Mouse (Mus musculus): ENCODE results near the gene Arhgap30. TPM values are rescaled to one million over a fixed set of nuclear protein-coding genes. Genes with fewer than 3 reads are reported as not detected.
A peak's percentile ranks its signal among the peaks of the same experiment; 100 is the strongest.

Arhgap30 gene
- polyA plus RNA-seq, 1 experiment: 4.8 TPM

DNA sequence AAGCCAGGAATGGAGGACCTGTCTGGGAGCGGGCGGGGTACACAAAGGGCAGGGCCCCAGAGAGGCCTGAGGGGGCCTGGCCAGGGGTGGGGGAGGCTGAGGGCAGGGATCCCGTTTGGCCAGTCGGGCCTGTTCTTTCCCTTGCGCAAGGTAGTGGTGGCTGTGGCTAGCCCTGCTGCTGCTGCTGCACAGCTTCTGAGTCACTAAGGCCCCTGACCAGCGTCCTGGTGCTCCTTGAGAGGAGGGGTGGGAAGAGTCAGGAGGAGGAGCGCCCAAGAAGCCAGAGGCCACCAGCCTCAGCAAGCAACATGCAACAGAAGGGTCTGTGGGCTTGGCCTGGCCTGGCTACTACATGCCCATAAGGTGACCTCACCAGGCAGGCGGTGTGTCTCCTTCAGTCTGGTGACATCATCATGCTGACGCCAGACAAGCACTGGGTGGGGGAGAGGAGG, 13.1 kb upstream of the Arhgap30 start:
- no peak overlapping the region for H3K4me3 ChIP-seq (ENCODE audit: insufficient read depth, low read depth, low read length)
- H3K27ac ChIP-seq (ENCODE audit: insufficient read depth, low read depth, low read length): no peak overlapping the region
- no peaks in the 10 kb centered on the region for H3K27me3 ChIP-seq (replicated peaks; ENCODE audit: control insufficient read depth, insufficient read depth, low read length)
- no peaks in the 10 kb centered on the region for H3K36me3 ChIP-seq (ENCODE audit: control insufficient read depth, insufficient read depth, low read length)
- DNase-seq: no peak
- WGBS: 50% methylated on average over 9 of the region's 9 CpGs
- TF ChIP-seq POLR2A (IDR thresholded peaks at IDR 0.05; ENCODE audit: low read depth, low read length) (no peak), CTCF (conservative IDR thresholded peaks at IDR 0.05; ENCODE audit: insufficient read depth, insufficient read length, low read depth, low read length) (no peak)
- no peaks in the 10 kb centered on the region for H3K4me1 ChIP-seq (ENCODE audit: control insufficient read depth, insufficient read depth, low read length)

DNA sequence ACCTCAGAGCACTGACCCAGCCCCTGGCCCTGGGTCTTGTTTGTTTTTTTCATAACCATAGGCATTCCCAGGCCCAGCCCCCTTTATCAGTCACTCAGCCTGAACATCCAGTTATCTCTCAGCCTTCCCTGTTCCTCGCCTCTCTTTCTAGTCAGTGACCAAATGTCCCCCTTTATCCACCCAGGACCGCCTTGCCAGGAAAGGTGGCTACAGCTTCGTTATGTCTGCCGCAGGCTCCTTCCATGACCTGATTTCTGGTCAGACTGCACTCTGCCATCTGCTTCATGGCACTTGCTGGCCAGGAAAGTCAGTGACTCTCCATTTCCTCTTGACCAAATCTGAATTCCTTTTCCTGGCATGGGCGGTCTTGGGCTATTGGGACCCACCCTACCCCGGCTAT, 10.5 kb upstream of the Arhgap30 start:
- TF ChIP-seq POLR2A (IDR thresholded peaks at IDR 0.05; ENCODE audit: low read depth, low read length) (no peak), CTCF (conservative IDR thresholded peaks at IDR 0.05; ENCODE audit: insufficient read depth, insufficient read length, low read depth, low read length) (no peak)
- Histone ChIP-seq H3K4me3 (ENCODE audit: insufficient read depth, low read depth, low read length) (no peak overlapping the region), H3K27ac (ENCODE audit: insufficient read depth, low read depth, low read length) (no peak overlapping the region), H3K27me3 (replicated peaks; ENCODE audit: control insufficient read depth, insufficient read depth, low read length) (no peaks in the 10 kb centered on the region), H3K4me1 (ENCODE audit: control insufficient read depth, insufficient read depth, low read length) (no peaks in the 10 kb centered on the region), H3K36me3 (ENCODE audit: control insufficient read depth, insufficient read depth, low read length) (no peaks in the 10 kb centered on the region)
- 89% methylated on average over 6 of the region's 6 CpGs for WGBS
- no peak for DNase-seq

DNA sequence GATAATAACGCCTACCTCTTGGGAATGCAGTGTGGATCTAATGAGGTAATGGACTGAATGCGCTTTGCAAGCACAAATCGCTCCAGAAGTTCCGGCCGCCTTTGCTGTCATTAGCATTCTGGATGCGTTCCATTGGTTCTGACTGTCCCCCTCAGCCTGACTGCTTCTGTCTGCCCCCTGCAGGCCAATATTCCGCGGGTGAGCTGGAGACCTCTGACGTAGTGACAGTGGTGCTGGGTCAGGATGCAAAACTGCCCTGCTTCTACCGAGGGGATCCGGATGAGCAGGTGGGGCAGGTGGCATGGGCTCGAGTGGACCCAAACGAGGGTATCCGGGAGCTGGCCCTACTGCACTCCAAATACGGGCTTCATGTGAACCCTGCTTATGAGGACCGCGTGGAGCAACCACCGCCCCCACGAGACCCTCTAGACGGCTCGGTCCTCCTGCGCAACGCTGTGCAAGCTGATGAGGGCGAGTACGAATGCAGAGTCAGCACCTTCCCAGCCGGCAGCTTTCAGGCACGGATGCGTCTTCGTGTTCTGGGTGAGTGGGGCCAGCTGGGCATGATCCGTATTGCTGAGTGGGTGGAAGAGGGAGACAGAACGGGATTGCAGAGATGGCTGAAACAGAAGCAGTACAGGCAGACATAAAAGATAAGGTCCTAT, 8.7 kb upstream of the Arhgap30 start:
- Histone ChIP-seq H3K4me3 (ENCODE audit: insufficient read depth, low read depth, low read length) (peak overlapping the region; percentile 9; the same call in 1 of the 2 replicates), H3K27ac (ENCODE audit: insufficient read depth, low read depth, low read length) (no peak overlapping the region), H3K27me3 (replicated peaks; ENCODE audit: control insufficient read depth, insufficient read depth, low read length) (no peaks in the 10 kb centered on the region), H3K36me3 (ENCODE audit: control insufficient read depth, insufficient read depth, low read length) (no peaks in the 10 kb centered on the region), H3K4me1 (ENCODE audit: control insufficient read depth, insufficient read depth, low read length) (no peaks in the 10 kb centered on the region)
- 3% methylated on average over 31 of the region's 31 CpGs for WGBS
- peak; percentile 73 for TF ChIP-seq CTCF (conservative IDR thresholded peaks at IDR 0.05; ENCODE audit: insufficient read depth, insufficient read length, low read depth, low read length)
- no peak for TF ChIP-seq POLR2A (IDR thresholded peaks at IDR 0.05; ENCODE audit: low read depth, low read length)
- peak; percentile 85 for DNase-seq

DNA sequence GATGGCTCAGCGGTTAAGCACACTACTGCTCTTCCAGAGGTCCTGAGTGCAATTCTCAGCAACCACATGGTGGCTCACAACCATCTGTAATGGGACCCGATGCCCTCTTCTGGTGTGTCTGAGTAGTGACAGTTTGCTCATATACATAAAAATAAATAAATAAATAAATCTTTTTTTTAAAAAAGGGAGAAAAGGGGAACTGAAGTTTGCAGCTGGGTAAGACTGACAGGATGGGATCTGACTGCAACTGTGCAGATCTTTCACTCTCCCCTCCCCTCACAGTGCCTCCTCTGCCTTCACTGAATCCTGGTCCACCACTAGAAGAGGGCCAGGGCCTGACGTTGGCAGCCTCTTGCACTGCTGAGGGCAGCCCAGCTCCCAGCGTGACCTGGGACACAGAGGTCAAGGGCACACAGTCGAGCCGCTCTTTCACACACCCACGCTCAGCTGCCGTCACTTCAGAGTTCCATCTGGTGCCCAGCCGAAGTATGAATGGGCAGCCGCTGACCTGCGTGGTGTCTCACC, 6.6 kb upstream of the Arhgap30 start:
- no peaks in the 10 kb centered on the region for H3K36me3 ChIP-seq (ENCODE audit: control insufficient read depth, insufficient read depth, low read length)
- 82% methylated on average over 11 of the region's 11 CpGs for WGBS
- no peak for DNase-seq
- no peak overlapping the region for H3K4me3 ChIP-seq (ENCODE audit: insufficient read depth, low read depth, low read length)
- H3K4me1 ChIP-seq (ENCODE audit: control insufficient read depth, insufficient read depth, low read length): no peaks in the 10 kb centered on the region
- H3K27me3 ChIP-seq (replicated peaks; ENCODE audit: control insufficient read depth, insufficient read depth, low read length): no peaks in the 10 kb centered on the region
- H3K27ac ChIP-seq (ENCODE audit: insufficient read depth, low read depth, low read length): no peak overlapping the region
- TF ChIP-seq CTCF (conservative IDR thresholded peaks at IDR 0.05; ENCODE audit: insufficient read depth, insufficient read length, low read depth, low read length) (no peak), POLR2A (IDR thresholded peaks at IDR 0.05; ENCODE audit: low read depth, low read length) (no peak)

DNA sequence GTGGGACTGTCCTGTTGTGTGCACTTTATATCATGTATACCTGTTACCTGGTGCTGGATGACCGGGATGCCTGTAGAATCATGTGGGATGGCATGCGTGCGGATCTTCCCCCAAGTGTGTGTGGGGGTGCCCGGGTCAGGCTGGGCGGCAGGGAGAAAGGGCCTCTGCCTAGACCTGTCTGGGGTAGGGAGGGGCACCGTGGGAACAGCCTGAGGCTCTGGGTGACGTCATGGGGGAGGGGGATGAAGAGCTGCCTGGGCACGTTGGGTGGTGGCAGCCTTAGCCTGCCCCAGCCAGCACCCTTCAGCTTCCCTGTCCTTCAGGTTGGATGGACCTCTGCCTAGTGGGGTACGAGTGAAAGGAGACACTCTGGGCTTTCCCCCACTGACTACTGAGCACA, 4.4 kb upstream of the Arhgap30 start:
- no peaks in the 10 kb centered on the region for H3K27me3 ChIP-seq (replicated peaks; ENCODE audit: control insufficient read depth, insufficient read depth, low read length)
- no peak overlapping the region for H3K4me3 ChIP-seq (ENCODE audit: insufficient read depth, low read depth, low read length)
- no peak overlapping the region for H3K27ac ChIP-seq (ENCODE audit: insufficient read depth, low read depth, low read length)
- H3K36me3 ChIP-seq (ENCODE audit: control insufficient read depth, insufficient read depth, low read length): no peaks in the 10 kb centered on the region
- H3K4me1 ChIP-seq (ENCODE audit: control insufficient read depth, insufficient read depth, low read length): no peaks in the 10 kb centered on the region
- no peak for TF ChIP-seq CTCF (conservative IDR thresholded peaks at IDR 0.05; ENCODE audit: insufficient read depth, insufficient read length, low read depth, low read length)
- no peak for TF ChIP-seq POLR2A (IDR thresholded peaks at IDR 0.05; ENCODE audit: low read depth, low read length)
- DNase-seq: no peak
- 47% methylated on average over 9 of the region's 9 CpGs for WGBS

DNA sequence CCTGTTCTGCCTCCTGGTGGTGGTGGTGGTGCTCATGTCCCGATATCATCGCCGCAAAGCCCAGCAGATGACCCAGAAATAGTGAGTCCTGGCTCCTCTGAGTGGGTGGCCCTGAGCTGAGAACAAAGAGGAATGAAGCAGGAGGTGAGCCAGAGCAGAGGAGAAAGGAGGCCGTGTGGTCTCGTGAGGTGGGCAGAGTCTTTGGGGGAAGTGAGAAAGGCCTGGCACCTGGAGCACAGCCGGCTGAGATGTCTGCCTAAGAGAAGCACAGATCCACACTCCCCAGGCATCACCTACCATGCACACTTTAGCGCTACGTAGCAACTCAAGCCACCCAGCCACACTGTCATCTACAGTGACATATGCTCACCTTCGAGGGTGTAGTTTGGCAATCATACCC, 3.6 kb upstream of the Arhgap30 start:
- no peak for DNase-seq
- Histone ChIP-seq H3K27me3 (replicated peaks; ENCODE audit: control insufficient read depth, insufficient read depth, low read length) (no peaks in the 10 kb centered on the region), H3K27ac (ENCODE audit: insufficient read depth, low read depth, low read length) (no peak overlapping the region), H3K4me1 (ENCODE audit: control insufficient read depth, insufficient read depth, low read length) (no peaks in the 10 kb centered on the region), H3K4me3 (ENCODE audit: insufficient read depth, low read depth, low read length) (no peak overlapping the region), H3K36me3 (ENCODE audit: control insufficient read depth, insufficient read depth, low read length) (no peaks in the 10 kb centered on the region)
- TF ChIP-seq POLR2A (IDR thresholded peaks at IDR 0.05; ENCODE audit: low read depth, low read length) (no peak), CTCF (conservative IDR thresholded peaks at IDR 0.05; ENCODE audit: insufficient read depth, insufficient read length, low read depth, low read length) (0 out of 2 replicates have a peak, but pooled peaks have one; percentile 11)
- WGBS: 63% methylated on average over 9 of the region's 9 CpGs

DNA sequence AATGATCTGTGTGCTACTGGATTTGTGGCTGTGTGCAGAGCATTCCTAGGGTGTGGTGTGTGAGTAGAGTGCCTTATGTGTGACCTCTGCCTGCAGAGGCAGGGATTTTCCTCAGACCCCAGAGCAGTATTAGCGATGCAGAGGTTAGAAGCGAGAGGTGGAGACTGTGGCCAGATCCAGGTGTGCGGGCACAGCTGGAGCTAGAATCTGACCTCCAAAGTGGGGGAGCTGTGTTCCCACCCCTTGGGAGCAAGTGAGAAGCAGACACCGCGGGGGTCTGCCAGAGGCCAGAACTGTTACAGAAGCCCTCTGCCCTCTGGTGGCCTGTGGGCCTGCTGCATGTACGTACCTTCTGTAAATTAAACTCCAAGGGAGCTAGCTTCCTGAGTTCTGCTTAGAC, 1.7 kb upstream of the Arhgap30 start:
- no peaks in the 10 kb centered on the region for H3K27me3 ChIP-seq (replicated peaks; ENCODE audit: control insufficient read depth, insufficient read depth, low read length)
- H3K4me1 ChIP-seq (ENCODE audit: control insufficient read depth, insufficient read depth, low read length): no peaks in the 10 kb centered on the region
- no peak for DNase-seq
- TF ChIP-seq POLR2A (IDR thresholded peaks at IDR 0.05; ENCODE audit: low read depth, low read length): no peak
- no peak for TF ChIP-seq CTCF (conservative IDR thresholded peaks at IDR 0.05; ENCODE audit: insufficient read depth, insufficient read length, low read depth, low read length)
- H3K36me3 ChIP-seq (ENCODE audit: control insufficient read depth, insufficient read depth, low read length): no peaks in the 10 kb centered on the region
- H3K4me3 ChIP-seq (ENCODE audit: insufficient read depth, low read depth, low read length): no peak overlapping the region
- no peak overlapping the region for H3K27ac ChIP-seq (ENCODE audit: insufficient read depth, low read depth, low read length)
- whole genome bisulfite sequencing: 47% methylated on average over 6 of the region's 6 CpGs

Data from kidney, adult 2 months (tissue).